Mouse (Mus musculus) intestine, embryonic 15.5 days (tissue): ENCODE measurements around the gene Fasn. TPM values are rescaled to one million over a fixed set of nuclear protein-coding genes. Genes with fewer than 3 reads are reported as not detected.
A peak's percentile ranks its signal among the peaks of the same experiment; 100 is the strongest.
"Not testable (repeated sequence)": the region's sequence is repeated elsewhere in the genome, so short reads cannot be mapped to it uniquely, and the experiment has no call there.

Experiments
- ATAC-seq: fragments of 200-750 bp; cut with Nextera tagmentation; 2 replicates; pipeline ENCODE4 v1.8.0; 2017; ENCODE audit warnings: moderate TSS enrichment, moderate library complexity
- H3K27ac ChIP-seq: fragments of 300-500 bp; sonication (generic); 2 replicates; pipeline ENCODE4 v1.5.1; 2015; ENCODE audit warnings: mild to moderate bottlenecking, inconsistent platforms
- H3K27me3 ChIP-seq: fragments of 300-500 bp; sonication (generic); replicated peaks from 2 replicates; pipeline ENCODE4 v1.6.1; 2015; ENCODE audit warnings: inconsistent platforms
- H3K36me3 ChIP-seq: fragments of 300-500 bp; sonication (generic); 2 replicates; pipeline ENCODE4 v1.6.1; 2015; ENCODE audit warnings: inconsistent platforms
- H3K4me1 ChIP-seq: fragments of 300-500 bp; sonication (generic); replicated peaks from 2 replicates; pipeline ENCODE4 v1.6.1; 2015; ENCODE audit warnings: inconsistent platforms
- H3K4me2 ChIP-seq: fragments of 300-500 bp; sonication (generic); replicated peaks from 2 replicates; pipeline ENCODE4 v1.6.1; 2015; ENCODE audit warnings: mild to moderate bottlenecking, inconsistent platforms
- H3K4me3 ChIP-seq: fragments of 300-500 bp; sonication (generic); replicated peaks from 2 replicates; pipeline ENCODE4 v1.5.1; 2015; ENCODE audit warnings: inconsistent platforms
- H3K9ac ChIP-seq: fragments of 300-500 bp; sonication (generic); 2 replicates; pipeline ENCODE4 v1.6.1; 2015; ENCODE audit warnings: inconsistent platforms
- H3K9me3 ChIP-seq: fragments of 300-500 bp; sonication (generic); 2 replicates; pipeline ENCODE4 v1.6.1; 2016; ENCODE audit warnings: inconsistent platforms
- WGBS: fragments of 180-500 bp; shearing (Covaris S2); methylation state at CpG from one replicate; pipeline ENCODE4 v1.1.7; 2015; 5-methylcytosine and 5-hydroxymethylcytosine counted together
- polyA plus RNA-seq: library from polyadenylated mRNA; unstranded; fragments of >200 nt; fragmentation: Nextera tagmentation; extraction: Ambion mirVana; gene quantifications from 2 replicates; pipeline ENCODE4 v1.2.1, GENCODE M21; 2015

Fasn gene
- polyA plus RNA-seq, 1 experiment from 2014 or later = 48.8 TPM

DNA sequence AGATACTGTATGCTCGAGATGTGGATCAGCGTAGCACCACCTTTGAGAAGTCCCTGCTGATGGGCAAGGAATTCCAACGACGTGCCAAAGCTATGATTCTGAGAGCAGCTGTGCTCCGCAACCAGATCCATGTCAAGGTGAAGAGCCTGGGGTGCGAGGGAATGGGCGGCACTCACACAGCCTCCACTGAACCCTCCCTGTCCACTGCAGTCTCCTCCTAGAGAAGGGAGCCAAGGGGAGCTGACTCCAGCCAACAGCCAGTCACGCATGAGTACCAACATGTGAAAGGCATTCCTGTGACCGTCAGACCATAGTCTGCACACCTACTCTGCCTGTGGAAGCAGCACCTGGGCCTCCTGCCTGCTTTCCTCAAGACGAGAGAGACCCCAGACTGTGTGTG, 35.9 kb downstream of the Fasn start:
- Histone ChIP-seq H3K36me3 (peaks cover 59% of the 10 kb centered on the region), H3K4me1 (peaks cover 11% of the 10 kb centered on the region)
- H3K4me3 ChIP-seq, ATAC-seq, H3K27me3 ChIP-seq, H3K4me2 ChIP-seq, H3K27ac ChIP-seq, H3K9ac ChIP-seq, H3K9me3 ChIP-seq: not testable (repeated sequence)
- 93% methylated on average over 9 of the region's 10 CpGs for WGBS

DNA sequence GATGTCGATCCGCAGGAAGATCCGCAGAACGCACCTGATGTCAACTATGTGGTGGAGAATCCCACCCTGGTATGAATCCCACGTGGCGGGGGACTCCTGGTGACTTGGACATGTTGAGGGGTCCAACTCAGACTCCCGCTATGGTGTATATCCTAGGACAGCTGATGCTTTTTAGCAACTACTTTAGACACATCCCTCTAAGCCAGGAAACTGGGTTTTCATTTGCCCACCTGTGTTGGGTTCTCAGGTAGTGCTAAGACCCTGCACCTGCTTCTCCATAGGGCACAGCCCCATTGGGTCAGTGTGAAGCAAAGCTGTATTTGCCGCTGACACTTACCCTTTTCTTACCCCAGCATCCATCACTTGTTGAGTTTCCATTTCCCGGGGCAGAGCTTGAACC, 39.2 kb downstream of the Fasn start:
- peak overlapping the region; percentile 94 for H3K4me2 ChIP-seq
- peaks cover 15% of the 10 kb centered on the region for H3K4me1 ChIP-seq
- peak overlapping the region; percentile 95 for H3K4me3 ChIP-seq
- no peaks in the 10 kb centered on the region for H3K27me3 ChIP-seq
- H3K36me3 ChIP-seq = peaks cover 41% of the 10 kb centered on the region
- no peak for ATAC-seq
- no peaks in the 10 kb centered on the region for H3K9me3 ChIP-seq
- 35% methylated on average over 9 of the region's 9 CpGs for WGBS
- H3K27ac ChIP-seq = no peak overlapping the region
- H3K9ac ChIP-seq = peak overlapping the region; percentile 95

DNA sequence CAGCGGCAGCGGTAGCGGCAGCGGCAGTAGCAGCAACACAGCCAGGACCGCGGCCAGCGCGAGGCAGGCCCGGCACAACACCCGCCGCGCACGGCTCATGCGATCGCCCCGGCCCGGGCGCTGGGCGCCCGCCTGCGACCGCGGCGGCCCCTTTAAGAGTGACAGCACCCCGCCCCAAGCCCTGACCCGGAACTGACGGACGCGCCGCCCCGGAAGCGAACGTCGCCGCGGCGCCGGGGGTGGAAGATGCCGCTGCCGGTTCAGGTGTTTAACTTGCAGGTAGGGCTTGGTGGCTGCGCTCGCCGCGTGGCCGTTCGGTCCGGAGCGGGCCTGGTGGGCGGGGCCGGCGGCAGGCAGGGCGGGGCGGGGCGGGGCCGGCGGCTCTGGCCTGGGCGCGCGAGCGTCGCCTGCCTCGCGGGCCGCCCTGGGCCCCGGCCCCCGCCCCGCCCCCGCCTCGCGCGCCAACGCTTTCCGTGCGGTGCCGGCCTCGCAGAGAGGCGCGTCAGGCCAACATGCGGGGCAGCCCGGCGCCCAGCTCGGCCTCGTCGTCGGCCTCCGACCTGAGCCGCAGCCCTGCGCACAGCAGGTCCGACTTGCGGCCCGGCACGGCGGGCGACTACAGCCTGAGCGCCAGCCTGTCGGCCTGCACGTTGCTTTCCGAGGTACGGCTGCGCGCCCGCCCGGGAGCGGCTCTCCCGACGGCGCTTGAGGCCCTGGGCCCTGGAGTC, 40.1 kb downstream of the Fasn start, which contains the start of the genes Rfng and Gps1:
Gene Rfng (minus strand): TSS at position 144 of the 728 bp plus-strand sequence.
Gene Gps1 (plus strand): TSS at position 209 of the 728 bp plus-strand sequence.
- peak; percentile 91 for ATAC-seq
- no peaks in the 10 kb centered on the region for H3K27me3 ChIP-seq
- H3K4me2 ChIP-seq = peak within 1 kb of the TSS; percentile 94
- peak within 1 kb of the TSS; percentile 95 for H3K4me3 ChIP-seq
- H3K9me3 ChIP-seq = no peaks in the 10 kb centered on the region
- WGBS = under 1% methylated on average over 70 of the region's 107 CpGs
- H3K27ac ChIP-seq = peak within 1 kb of the TSS; percentile 79
- H3K9ac ChIP-seq = peak within 1 kb of the TSS; percentile 95
- peaks cover 33% of the 10 kb centered on the region for H3K36me3 ChIP-seq
- peaks cover 15% of the 10 kb centered on the region for H3K4me1 ChIP-seq

DNA sequence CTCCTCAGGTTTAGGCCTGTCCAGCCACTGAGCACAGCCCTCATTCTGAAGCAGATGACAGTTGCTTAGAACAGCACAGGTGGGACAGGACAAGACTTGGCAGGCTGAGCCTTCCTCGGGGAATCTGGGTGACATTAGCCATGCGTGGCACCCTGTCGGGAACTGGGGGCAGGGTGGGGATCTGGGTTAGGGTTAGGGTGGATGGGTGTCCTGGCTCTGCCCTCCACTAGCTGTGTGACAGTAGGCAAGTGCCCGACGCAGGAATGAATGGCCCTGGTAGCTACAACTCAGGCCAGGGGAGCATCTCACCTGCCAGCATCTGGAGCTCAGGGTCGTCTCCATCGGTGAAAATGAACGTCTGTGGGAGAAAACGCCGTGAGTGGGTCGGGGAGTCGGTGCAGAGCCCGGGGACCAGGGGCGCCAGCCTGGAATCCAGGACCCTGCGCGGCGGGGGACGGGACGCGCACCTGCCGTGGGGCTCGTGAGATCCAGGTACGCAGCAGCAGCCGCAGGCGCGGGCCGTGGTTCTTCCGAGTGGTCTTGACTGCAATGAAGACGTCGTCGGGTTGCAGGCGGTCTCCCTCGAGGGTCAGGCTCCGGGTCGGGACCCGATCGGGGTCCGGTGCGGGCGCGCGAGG, 40.8 kb downstream of the Fasn start:
- 1% methylated on average over 42 of the region's 42 CpGs for WGBS
- peak overlapping the region; percentile 94 for H3K4me2 ChIP-seq
- H3K4me1 ChIP-seq = peaks cover 15% of the 10 kb centered on the region
- no peaks in the 10 kb centered on the region for H3K9me3 ChIP-seq
- ATAC-seq = peak; percentile 16; the same call in 1 of the 2 replicates
- no peaks in the 10 kb centered on the region for H3K27me3 ChIP-seq
- H3K36me3 ChIP-seq = peaks cover 30% of the 10 kb centered on the region
- peak overlapping the region; percentile 95 for H3K9ac ChIP-seq
- peak overlapping the region; percentile 95 for H3K4me3 ChIP-seq
- H3K27ac ChIP-seq = peak overlapping the region; percentile 79

DNA sequence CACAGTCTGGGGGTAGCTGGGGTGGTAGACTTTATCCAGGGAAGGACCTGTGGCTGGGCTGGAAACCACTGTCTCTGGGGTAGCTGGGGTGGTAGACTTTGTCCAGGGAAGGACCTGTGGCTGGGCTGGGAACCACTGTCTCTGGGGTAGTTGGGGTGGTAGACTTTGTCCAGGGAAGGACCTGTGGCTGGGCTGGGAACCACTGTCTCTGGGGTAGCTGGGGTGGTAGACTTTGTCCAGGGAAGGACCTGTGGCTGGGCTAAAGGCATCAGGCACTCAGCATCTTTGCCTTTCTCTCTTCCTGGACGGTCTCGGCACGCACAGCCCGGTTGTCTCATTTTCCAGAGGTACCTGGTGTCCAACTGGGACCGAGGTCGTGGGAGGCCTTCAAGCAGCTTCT, 43.0 kb downstream of the Fasn start:
- H3K27me3 ChIP-seq, H3K4me3 ChIP-seq, H3K27ac ChIP-seq, H3K9me3 ChIP-seq, H3K9ac ChIP-seq, ATAC-seq, H3K36me3 ChIP-seq, H3K4me2 ChIP-seq: not testable (repeated sequence)
- 96% methylated on average over 6 of the region's 6 CpGs for whole genome bisulfite sequencing
- H3K4me1 ChIP-seq = peaks cover 15% of the 10 kb centered on the region

DNA sequence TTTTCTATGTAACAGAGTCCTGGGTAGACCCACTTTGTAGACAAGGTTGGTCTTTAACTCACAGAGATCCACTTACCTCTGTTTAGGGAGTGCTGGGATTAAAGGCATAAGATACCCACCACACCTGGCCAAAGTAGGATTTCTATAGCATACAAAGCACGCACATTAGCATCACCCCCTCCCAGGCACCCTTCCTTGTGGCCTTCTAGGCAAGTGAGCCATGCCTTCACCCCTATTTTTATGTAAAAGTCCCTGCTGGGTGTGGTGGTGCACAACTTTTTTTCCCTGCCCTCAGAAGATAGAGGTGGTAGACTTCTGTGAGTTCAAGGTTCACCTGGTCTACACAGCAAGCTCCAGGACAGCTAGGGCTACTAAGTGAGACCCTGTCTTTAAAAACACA, 44.5 kb downstream of the Fasn start:
- Histone ChIP-seq H3K4me1 (peaks cover 9% of the 10 kb centered on the region), H3K4me3 (no peak overlapping the region), H3K36me3 (0 out of 2 replicates have a peak, but pooled peaks cover 6% of the 10 kb centered on the region), H3K9me3 (no peaks in the 10 kb centered on the region), H3K9ac (no peak overlapping the region), H3K27ac (no peak overlapping the region), H3K4me2 (no peak overlapping the region), H3K27me3 (no peaks in the 10 kb centered on the region)
- ATAC-seq = no peak
- 94% methylated on average over 1 of the region's 1 CpGs for WGBS

DNA sequence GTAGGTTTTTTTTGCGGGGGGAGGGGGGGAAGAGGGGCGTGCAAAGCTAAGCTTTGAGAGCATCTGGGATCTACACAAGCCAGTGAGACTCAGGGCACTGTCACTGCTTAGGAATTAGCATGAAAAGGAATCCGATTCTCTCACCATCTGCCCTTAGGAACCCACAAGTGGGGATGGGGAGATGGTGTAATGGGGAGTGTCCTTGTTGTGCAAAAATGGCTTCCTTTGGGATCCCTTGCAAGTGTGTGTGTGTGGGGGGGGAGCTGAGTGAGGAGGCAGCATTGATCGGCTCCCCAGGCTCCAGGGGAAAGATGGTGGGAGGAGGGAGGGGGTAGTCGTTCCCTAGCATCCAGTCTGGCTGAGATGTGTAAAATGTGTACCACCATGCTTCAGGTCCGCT, 47.2 kb downstream of the Fasn start:
- Histone ChIP-seq H3K27ac (no peak overlapping the region), H3K4me3 (no peak overlapping the region), H3K27me3 (no peaks in the 10 kb centered on the region), H3K4me1 (no peaks in the 10 kb centered on the region), H3K9ac (no peak overlapping the region), H3K4me2 (no peak overlapping the region), H3K9me3 (no peaks in the 10 kb centered on the region), H3K36me3 (0 out of 2 replicates have a peak, but pooled peaks cover 6% of the 10 kb centered on the region)
- no peak for ATAC-seq
- WGBS = 38% methylated on average over 6 of the region's 6 CpGs

DNA sequence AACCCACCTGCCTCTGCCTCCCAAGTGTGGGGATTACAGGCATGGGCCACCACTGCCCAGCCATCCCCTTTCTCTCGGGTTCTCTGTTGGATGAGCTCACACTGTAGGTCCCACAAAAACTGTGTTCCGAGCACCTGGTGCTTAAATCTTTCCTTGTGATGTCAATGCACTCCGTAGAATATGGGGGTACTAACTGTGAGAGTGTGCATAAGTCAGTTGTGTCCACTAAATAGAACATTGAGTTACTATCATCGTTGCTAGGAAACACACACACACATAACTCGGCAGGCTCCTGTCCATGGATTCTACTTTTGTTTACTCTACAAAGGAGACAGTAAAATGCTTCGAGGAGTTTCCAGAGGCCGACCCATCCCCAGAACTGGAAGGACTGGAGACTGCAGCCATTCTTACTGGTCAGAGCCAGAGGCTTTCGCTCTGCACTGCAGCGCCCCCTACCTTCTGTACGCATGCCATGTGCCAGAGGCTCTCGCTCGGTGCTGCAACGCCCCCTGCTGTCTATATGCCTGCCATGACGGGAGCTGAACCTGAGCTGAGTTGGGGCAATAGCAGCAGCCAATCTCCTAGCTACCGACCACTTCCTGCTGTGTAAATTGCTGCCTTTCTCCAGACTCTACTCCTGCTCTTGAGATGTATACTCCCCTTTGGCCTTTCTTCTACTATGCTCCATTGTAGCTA, 48.4 kb downstream of the Fasn start:
- H3K36me3 ChIP-seq = 0 out of 2 replicates have a peak, but pooled peaks cover 6% of the 10 kb centered on the region
- no peaks in the 10 kb centered on the region for H3K9me3 ChIP-seq
- H3K9ac ChIP-seq = no peak overlapping the region; the same call in 1 of the 2 replicates
- H3K27ac ChIP-seq = no peak overlapping the region
- H3K27me3 ChIP-seq = no peaks in the 10 kb centered on the region
- 0 out of 2 replicates have a peak overlapping the region, but pooled peaks have one; percentile 26 for H3K4me2 ChIP-seq
- WGBS = 21% methylated on average over 15 of the region's 15 CpGs
- H3K4me1 ChIP-seq = no peaks in the 10 kb centered on the region
- H3K4me3 ChIP-seq = no peak overlapping the region
- ATAC-seq = peak; percentile 96

DNA sequence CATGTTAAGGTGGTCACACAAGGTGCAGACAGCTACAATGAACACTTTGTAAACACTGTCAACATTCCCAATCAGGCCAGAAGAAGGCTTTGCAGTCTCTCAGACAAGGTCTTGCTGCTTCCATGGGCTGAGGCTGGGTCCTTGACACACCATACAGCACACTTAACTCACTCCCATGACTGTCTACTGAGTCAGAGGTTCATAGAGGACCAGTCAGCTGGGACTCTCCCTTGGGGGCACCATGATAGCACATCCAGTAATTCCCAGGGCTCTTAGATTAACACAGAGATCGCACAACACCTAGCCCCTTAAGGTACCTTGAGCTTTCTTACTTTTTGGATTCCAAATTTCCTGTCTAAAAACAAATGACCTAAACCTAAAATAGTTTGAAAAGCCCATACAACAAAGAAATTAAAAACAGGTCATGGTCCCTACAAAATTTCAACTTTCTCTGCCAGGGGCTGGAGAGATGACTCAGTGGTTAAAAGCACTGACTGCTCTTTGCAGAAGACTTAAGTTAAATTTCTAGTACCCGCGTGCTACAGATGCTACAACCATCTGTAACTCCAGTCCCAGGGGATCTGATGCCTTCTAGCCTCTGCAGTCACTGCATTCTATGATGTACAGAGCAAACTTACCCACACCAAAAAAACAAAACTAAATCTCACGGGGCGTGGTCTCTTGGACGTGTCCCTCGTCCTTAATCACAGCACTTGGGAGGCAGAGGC, 50.7 kb downstream of the Fasn start:
- Histone ChIP-seq H3K9me3 (no peaks in the 10 kb centered on the region), H3K4me2 (no peak overlapping the region), H3K4me1 (no peaks in the 10 kb centered on the region), H3K9ac (no peak overlapping the region), H3K36me3 (no peaks in the 10 kb centered on the region), H3K27me3 (no peaks in the 10 kb centered on the region), H3K27ac (no peak overlapping the region), H3K4me3 (no peak overlapping the region)
- ATAC-seq = no peak
- WGBS = 85% methylated on average over 7 of the region's 7 CpGs

DNA sequence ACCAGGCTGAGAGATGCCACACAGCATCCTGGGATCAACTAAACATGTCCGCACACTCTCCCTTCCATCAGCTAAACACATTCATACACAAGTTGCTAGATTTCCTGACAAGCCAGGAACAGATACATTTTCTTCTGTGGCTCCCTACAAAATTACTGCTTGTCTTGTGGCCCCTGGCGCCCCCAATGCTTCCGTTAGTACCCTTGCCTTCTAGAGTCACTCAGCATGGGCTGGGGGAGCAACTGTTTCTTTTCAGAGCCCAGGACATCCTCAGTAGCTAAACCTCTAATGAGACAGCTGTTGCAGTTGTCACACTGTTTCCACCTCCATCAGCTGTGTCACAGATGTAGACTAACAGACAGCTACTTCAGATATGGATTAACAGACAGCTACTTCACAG, 51.6 kb downstream of the Fasn start:
- H3K27ac ChIP-seq = no peak overlapping the region
- H3K9ac ChIP-seq = no peak overlapping the region
- no peak for ATAC-seq
- H3K4me3 ChIP-seq = no peak overlapping the region
- no peaks in the 10 kb centered on the region for H3K36me3 ChIP-seq
- 70% methylated on average over 3 of the region's 3 CpGs for WGBS
- H3K4me1 ChIP-seq = no peaks in the 10 kb centered on the region
- H3K27me3 ChIP-seq = no peaks in the 10 kb centered on the region
- no peak overlapping the region for H3K4me2 ChIP-seq
- no peaks in the 10 kb centered on the region for H3K9me3 ChIP-seq

DNA sequence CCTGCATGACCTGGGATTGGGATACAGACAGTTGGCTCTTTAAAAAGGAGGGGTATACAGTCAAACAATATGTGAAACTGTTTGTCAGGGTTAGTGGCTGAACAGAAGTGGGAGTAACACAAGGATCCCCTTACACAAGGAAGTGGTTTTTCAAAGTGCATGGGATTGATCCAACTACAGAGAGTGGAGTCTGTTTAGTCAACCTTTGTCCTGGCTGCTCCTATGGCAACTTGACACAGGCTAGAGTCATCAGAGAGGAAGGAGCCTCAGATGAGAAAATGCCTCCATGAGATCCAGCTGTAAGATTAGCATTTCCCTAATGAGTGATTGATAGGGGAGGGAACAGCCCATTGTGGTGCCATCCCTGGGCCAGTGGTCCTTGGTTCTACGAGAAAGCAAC, 56.1 kb downstream of the Fasn start:
- Histone ChIP-seq H3K9ac (no peak overlapping the region), H3K27ac (peak overlapping the region; percentile 13; the same call in 1 of the 2 replicates), H3K4me3 (no peak overlapping the region), H3K4me2 (no peak overlapping the region), H3K27me3 (no peaks in the 10 kb centered on the region), H3K36me3 (no peaks in the 10 kb centered on the region), H3K4me1 (no peaks in the 10 kb centered on the region; the same call in 1 of the 2 replicates), H3K9me3 (no peaks in the 10 kb centered on the region)
- peak; percentile 86 for ATAC-seq
- 66% methylated on average over 1 of the region's 1 CpGs for WGBS

DNA sequence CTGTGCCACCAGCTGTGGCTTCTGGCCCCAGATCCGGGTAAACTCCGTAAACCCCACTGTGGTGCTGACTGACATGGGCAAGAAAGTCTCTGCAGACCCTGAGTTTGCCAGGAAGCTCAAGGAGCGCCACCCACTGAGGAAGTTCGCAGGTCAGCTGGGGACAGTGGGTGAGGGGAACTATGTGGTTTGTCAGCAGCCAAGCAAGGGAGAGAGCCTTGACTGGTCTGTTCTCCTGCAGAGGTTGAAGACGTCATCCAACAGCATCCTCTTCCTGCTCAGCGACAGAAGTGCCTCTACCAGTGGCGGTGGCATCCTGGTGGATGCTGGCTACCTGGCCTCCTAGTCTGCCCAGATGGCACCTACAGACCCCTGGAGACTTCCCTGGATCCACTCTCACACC, 57.3 kb downstream of the Fasn start:
- H3K9ac ChIP-seq, H3K4me3 ChIP-seq, H3K4me1 ChIP-seq, H3K9me3 ChIP-seq, ATAC-seq, H3K27ac ChIP-seq, H3K27me3 ChIP-seq, H3K4me2 ChIP-seq, H3K36me3 ChIP-seq: not testable (repeated sequence)
- WGBS = 74% methylated on average over 4 of the region's 7 CpGs
